Mouse (Mus musculus) kidney, postnatal 0 days (tissue): ENCODE measurements around the gene Cpsf2. TPM values are rescaled to one million over a fixed set of nuclear protein-coding genes. Genes with fewer than 3 reads are reported as not detected.
A peak's percentile ranks its signal among the peaks of the same experiment; 100 is the strongest.

Source experiments
- ATAC-seq: fragments of 200-750 bp; cut with Nextera tagmentation; replicated peaks from 2 replicates; pipeline ENCODE4 v1.8.0; 2017; ENCODE audit warnings: low read depth, moderate number of reproducible peaks, moderate TSS enrichment, moderate library complexity; ENCODE audit not compliant: low FRiP score
- DNase-seq: peaks from one replicate; pipeline ENCODE4 v3.0.0-alpha.2; 2016; ENCODE audit warnings: low spot score
- H3K27ac ChIP-seq: fragments of 300-500 bp; sonication (generic); 2 replicates; pipeline ENCODE4 v1.5.1; 2014; ENCODE audit warnings: mild to moderate bottlenecking
- H3K27me3 ChIP-seq: fragments of 300-500 bp; sonication (generic); 2 replicates; pipeline ENCODE4 v1.6.1; 2014; ENCODE audit warnings: low read length, mixed read lengths; ENCODE audit not compliant: insufficient read depth
- H3K36me3 ChIP-seq: fragments of 300-500 bp; sonication (generic); 2 replicates; pipeline ENCODE4 v1.6.1; 2014; ENCODE audit warnings: low read length, mixed read lengths; ENCODE audit not compliant: insufficient read depth
- H3K4me1 ChIP-seq: fragments of 300-500 bp; sonication (generic); replicated peaks from 2 replicates; pipeline ENCODE4 v1.6.1; 2014; ENCODE audit warnings: antibody characterized with exemption, low read length, mixed read lengths; ENCODE audit not compliant: insufficient read depth
- H3K4me2 ChIP-seq: fragments of 300-500 bp; sonication (generic); 2 replicates; pipeline ENCODE4 v1.6.1; 2014; ENCODE audit warnings: mild to moderate bottlenecking, low read length, moderate library complexity, mixed read lengths
- H3K4me3 ChIP-seq: fragments of 300-500 bp; sonication (generic); replicated peaks from 2 replicates; pipeline ENCODE4 v1.5.1; 2014; ENCODE audit warnings: low read depth, low read length
- H3K9ac ChIP-seq: fragments of 300-500 bp; sonication (generic); 2 replicates; pipeline ENCODE4 v1.6.1; 2014; ENCODE audit warnings: low read depth, low read length
- H3K9me3 ChIP-seq: fragments of 300-500 bp; sonication (generic); replicated peaks from 2 replicates; pipeline ENCODE4 v1.6.1; 2016; ENCODE audit warnings: low read length, inconsistent platforms, mixed read lengths
- CTCF ChIP-seq: IDR thresholded peaks from 2 replicates; pipeline ENCODE4 v1.5.1; 2016; ENCODE audit warnings: antibody characterized with exemption, low read depth, mild to moderate bottlenecking, moderate library complexity
- WGBS: fragments of 180-500 bp; shearing (Covaris S2); extraction: QIAGEN DNeasy Blood & Tissue Kit; methylation state at CpG from one replicate; pipeline ENCODE4 v1.1.7; 2014; 5-methylcytosine and 5-hydroxymethylcytosine counted together
- polyA plus RNA-seq: library from polyadenylated mRNA; unstranded; fragments of >200 nt; fragmentation: Nextera tagmentation; extraction: Ambion mirVana; gene quantifications from 2 replicates; pipeline ENCODE4 v1.2.1, GENCODE M21; 2015

Gene Cpsf2
- polyA plus RNA-seq, 1 experiment from 2014 or later = 21.7 TPM

DNA sequence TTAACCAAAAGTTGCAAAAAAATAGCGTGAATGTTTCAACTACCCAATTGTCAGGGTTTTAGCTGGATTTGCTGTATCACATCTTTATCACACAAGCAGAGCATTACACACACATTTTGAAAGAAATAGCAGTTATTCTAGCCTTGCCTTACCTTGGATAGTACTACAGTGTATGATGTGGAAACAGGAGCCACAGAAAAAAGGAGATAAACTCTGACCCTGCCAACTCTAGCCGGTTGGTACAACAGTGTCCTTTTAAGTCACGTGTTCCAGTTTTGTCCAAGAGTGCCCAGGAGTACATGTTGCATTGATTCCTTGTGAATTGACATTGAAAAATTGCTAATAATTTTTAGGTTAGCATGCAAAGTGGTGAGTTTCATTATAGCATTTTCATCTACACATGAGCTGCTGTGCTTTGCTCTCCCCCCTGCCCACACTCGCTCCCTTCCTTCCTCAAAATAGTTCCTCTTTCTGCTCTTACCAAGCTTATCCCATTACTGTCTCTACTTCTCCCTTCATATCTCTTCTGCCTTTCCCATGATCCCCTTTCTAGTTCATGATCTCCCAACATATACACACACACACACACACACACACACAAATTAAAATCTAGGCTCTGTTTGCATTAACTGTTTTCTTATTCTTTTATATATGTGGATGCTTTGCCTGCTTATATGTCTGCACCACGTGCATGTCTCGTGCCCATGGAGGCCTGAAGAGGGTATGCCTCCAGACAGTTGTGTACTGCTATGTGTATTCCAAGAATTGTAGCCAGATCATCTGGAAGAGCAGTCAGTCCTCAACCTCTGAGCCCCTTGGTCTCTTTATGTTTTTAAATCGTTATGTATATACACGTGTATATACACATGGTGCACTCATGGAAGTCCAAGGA, 19.0 kb downstream of the Cpsf2 start:
- Histone ChIP-seq H3K4me3 (no peak overlapping the region), H3K9ac (no peak overlapping the region), H3K27ac (no peak overlapping the region), H3K36me3 (peaks cover 54% of the 10 kb centered on the region), H3K9me3 (no peaks in the 10 kb centered on the region), H3K4me2 (no peak overlapping the region), H3K4me1 (no peaks in the 10 kb centered on the region), H3K27me3 (no peaks in the 10 kb centered on the region)
- DNase-seq = no peak
- ATAC-seq = no peak
- WGBS = 93% methylated on average over 8 of the region's 8 CpGs
- TF ChIP-seq CTCF = no peak

DNA sequence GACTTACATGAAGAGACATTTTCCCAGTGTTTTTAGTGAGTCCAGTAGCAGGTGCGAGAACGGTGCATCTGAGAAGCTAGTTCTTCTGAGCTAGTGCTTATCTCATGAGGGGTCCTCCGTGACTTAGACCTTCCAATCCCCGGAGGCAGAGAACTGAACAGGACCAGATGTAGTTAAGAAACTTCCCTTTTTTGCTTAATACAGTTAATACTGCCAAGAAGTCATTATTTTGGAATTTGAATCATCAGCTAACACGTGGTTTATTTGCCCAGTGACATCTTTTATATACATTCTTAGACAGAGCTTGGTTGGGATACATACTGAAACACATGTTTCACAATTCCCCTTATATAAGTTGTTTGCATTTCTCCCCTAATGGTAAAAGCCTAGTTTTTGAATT, 23.1 kb downstream of the Cpsf2 start:
- no peak overlapping the region for H3K9ac ChIP-seq
- no peak overlapping the region for H3K4me3 ChIP-seq
- H3K9me3 ChIP-seq = no peaks in the 10 kb centered on the region
- H3K36me3 ChIP-seq = peaks cover 50% of the 10 kb centered on the region
- no peak overlapping the region for H3K27ac ChIP-seq
- 93% methylated on average over 5 of the region's 5 CpGs for WGBS
- no peaks in the 10 kb centered on the region for H3K4me1 ChIP-seq
- H3K27me3 ChIP-seq = no peaks in the 10 kb centered on the region
- DNase-seq (no peak), ATAC-seq (no peak)
- TF ChIP-seq CTCF = no peak
- no peak overlapping the region for H3K4me2 ChIP-seq

DNA sequence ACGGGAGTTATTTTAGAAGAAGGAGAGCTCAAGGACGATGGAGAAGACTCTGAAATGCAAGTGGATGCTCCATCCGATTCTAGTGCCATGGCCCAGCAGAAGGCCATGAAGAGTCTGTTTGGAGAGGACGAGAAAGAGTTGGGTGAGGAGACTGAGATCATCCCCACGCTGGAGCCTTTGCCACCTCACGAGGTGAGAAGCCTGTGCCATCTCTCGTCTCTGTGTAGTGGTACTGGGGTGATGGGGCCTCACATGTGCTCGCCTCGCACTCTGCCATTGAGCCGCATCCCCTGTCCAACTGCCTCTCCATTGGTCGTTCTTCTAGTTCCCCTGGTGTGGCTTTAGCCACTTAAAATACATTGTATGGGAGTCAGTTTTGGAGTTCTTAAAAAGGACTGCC, 25.0 kb downstream of the Cpsf2 start:
- no peak overlapping the region for H3K27ac ChIP-seq
- TF ChIP-seq CTCF = no peak
- DNase-seq = no peak
- H3K9me3 ChIP-seq = no peaks in the 10 kb centered on the region
- H3K4me3 ChIP-seq = no peak overlapping the region
- ATAC-seq = no peak
- no peak overlapping the region for H3K9ac ChIP-seq
- no peak overlapping the region for H3K4me2 ChIP-seq
- peaks cover 50% of the 10 kb centered on the region for H3K36me3 ChIP-seq
- H3K27me3 ChIP-seq = no peaks in the 10 kb centered on the region
- WGBS = 87% methylated on average over 11 of the region's 11 CpGs
- H3K4me1 ChIP-seq = no peaks in the 10 kb centered on the region

DNA sequence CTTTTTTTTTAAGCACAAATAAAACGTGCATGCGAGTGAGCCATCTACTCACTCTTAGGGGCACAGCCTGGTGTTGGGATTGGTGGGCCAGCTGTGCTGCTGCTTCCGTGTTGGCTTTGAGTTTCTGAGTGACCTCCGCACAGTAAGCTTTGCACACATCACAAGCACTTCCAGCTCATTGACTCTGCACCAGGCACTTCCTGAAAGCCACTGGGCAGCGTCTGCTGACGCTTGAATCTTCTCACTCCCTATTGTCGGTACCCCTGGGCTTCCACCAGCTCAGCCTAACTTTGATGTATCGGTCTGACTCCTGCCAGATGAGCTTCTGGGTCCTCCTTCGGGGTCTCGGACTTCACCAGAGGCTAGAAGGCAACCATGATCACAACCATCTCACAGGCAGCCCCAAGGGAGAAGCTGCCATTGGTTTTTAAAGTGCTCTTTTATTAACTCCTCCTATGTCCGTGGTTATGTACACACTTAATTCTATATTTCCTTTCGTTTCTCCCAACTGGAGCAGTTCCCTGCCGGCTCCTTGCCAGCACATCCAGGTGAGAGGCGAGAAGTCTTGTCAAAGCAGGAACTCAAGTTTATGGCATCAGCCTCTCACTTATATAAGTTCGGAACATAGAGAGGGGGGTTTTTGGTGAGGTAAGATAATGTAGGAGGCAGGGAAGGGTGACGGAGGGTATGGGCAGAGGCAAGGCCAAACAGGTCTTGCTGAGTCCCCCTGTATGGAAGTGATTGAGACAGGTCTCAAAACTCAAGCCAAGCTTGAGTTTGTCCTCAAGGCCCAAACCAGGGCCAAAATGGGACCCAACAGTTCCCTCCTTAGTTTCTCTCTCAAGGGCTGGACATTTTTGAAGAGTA, 32.6 kb downstream of the Cpsf2 start:
- Histone ChIP-seq H3K4me2 (no peak overlapping the region), H3K9ac (no peak overlapping the region), H3K27ac (no peak overlapping the region), H3K36me3 (no peaks in the 10 kb centered on the region), H3K4me1 (no peaks in the 10 kb centered on the region), H3K27me3 (no peaks in the 10 kb centered on the region), H3K4me3 (no peak overlapping the region), H3K9me3 (no peaks in the 10 kb centered on the region)
- no peak for DNase-seq
- 84% methylated on average over 16 of the region's 16 CpGs for WGBS
- TF ChIP-seq CTCF = no peak
- no peak for ATAC-seq

DNA sequence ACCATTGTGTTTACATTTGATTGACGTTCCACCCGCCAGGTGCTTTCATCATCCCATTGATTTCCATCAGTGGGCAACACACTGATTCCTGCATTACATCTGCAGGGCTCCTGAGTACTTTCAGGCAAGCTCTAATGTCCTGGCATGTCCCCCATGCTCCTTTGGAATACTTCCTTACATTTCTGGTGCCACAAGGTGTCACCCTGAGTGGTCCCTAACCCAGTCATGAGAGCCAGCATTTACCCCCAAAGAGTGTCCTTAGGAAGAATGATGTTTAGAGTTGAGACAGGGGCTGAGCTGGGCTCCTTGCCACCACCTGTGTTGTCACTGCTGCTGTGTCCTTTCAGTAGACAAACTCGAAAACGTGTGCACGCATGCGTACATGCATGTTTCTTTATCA, 33.8 kb downstream of the Cpsf2 start:
- Histone ChIP-seq H3K4me1 (no peaks in the 10 kb centered on the region), H3K27me3 (no peaks in the 10 kb centered on the region), H3K4me3 (no peak overlapping the region), H3K36me3 (no peaks in the 10 kb centered on the region), H3K4me2 (no peak overlapping the region), H3K27ac (no peak overlapping the region), H3K9ac (no peak overlapping the region), H3K9me3 (no peaks in the 10 kb centered on the region)
- ATAC-seq = no peak
- DNase-seq = no peak
- TF ChIP-seq CTCF = peak; percentile 27; the same call in 1 of the 2 replicates
- WGBS = 89% methylated on average over 6 of the region's 6 CpGs

DNA sequence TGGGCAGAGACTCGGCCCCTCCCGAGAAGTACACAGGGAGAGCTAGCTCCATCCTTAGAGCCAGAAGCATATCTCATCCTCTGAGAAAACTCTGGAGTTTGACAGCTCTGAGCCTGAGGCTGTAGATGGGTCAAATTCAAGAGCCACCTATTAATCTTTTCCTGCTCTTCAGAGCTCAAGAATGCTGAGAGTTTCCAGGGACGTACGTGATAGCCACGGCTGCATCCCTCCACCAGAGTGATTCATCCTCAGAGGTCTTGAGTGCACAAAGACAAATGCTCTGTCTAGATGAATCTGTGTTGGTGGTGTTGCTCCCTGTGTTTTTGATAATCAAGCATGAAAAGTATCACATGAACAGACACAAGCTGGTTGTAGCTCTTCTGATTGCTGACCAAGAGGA, 38.6 kb downstream of the Cpsf2 start:
- TF ChIP-seq CTCF = no peak
- Histone ChIP-seq H3K9ac (no peak overlapping the region), H3K27me3 (no peaks in the 10 kb centered on the region), H3K4me2 (no peak overlapping the region), H3K36me3 (no peaks in the 10 kb centered on the region), H3K27ac (no peak overlapping the region), H3K4me1 (no peaks in the 10 kb centered on the region), H3K4me3 (no peak overlapping the region), H3K9me3 (no peaks in the 10 kb centered on the region)
- DNase-seq (no peak), ATAC-seq (no peak)
- WGBS = 48% methylated on average over 5 of the region's 5 CpGs
